Mouse (Mus musculus): ENCODE results near the gene Pik3r6. TPM values are rescaled to one million over a fixed set of nuclear protein-coding genes. Genes with fewer than 3 reads are reported as not detected.

Pik3r6 gene
- polyA plus RNA-seq, 1 experiment = 1.7 TPM

DNA sequence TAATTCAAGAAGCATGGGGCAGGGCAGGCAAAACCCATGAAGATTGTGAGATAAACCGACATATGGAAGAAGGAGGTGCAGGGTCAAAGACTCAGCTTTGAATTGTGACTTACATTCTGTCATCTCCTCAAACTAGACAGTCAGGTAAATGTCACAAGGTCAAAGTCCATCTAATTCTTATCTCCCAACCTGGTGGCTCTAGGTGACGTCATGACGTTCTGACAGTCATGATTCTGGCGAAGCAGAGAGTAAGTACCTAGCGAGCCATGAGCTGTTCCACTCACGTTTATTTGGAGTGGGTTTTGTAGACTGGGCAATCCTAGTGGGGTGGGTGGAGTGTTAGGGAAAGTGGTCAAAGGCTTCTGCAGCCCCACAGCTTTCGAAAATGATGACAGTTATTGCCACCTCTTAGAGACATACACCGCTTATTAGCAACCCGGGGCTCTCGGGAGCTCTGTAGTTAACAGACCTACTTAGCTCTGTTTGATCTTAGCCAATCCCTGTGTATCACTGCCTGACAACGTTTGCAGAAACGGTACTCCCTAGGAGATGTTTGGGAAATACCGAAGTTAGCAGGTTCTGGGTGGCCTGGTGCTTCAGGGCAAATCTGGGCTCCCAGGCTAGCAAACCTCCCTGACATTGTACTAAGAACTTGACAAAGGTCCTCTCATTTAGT lies 61.7 kb downstream of the Pik3r6 start:
- Histone ChIP-seq H3K4me1 (ENCODE audit: control insufficient read depth, insufficient read depth, insufficient read length, low read length) (no peaks in the 10 kb centered on the region), H3K27ac (replicated peaks; ENCODE audit: low read depth, low read length) (no peak overlapping the region), H3K4me3 (ENCODE audit: insufficient read depth, low read depth, low read length) (no peak overlapping the region)

DNA sequence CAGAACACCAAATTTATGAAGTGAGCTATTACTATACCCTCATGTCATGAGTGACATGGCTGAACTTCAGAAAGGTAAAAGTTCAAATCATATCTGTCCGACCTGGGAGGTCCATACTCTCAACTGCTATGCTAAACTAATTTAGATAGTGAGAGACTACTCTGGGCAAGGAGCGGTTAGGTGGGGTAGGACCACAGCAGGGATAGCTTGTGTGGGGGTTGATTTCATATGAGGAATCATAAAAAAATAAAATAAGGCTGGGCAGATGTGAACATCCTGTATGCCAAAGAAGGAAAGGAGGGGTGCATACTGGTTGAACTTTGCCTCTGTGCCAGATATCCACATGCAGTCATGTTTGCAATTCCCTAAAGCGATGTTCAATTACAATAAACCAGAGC lies 62.2 kb downstream of the Pik3r6 start:
- Histone ChIP-seq H3K27ac (replicated peaks; ENCODE audit: low read depth, low read length) (no peak overlapping the region), H3K4me3 (ENCODE audit: insufficient read depth, low read depth, low read length) (no peak overlapping the region), H3K4me1 (ENCODE audit: control insufficient read depth, insufficient read depth, insufficient read length, low read length) (no peaks in the 10 kb centered on the region)

DNA sequence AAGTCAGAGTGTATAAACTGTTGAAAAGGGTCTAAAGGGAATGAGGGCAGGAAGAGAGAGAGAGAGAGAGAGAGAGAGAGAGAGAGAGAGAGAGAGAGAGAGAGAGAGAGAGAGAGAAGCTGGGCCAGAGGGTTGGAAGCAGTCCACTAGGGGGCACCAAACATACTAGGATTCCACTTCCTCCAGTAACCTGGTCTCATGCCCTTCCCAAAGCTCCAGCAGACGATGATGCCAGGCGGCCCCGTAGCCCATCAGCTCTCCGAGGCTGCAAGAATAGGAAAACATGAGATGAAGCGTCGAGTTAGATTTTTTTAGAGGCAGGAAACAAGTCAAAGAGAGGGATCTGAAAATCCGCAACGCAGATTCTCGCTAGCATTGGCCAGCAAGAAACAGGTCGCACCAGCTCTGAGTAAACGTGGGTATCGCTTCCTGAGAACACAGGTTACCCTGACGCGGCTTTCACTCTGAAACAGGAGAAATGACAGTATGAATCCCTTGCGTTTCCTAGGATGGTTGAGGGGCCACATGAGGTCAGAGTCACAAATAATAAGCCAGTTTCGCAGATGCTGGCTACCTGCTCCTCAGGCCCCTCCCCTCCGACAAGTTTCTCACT lies 63.7 kb downstream of the Pik3r6 start:
- Histone ChIP-seq H3K4me3 (ENCODE audit: insufficient read depth, low read depth, low read length) (no peak overlapping the region), H3K27ac (replicated peaks; ENCODE audit: low read depth, low read length) (no peak overlapping the region), H3K4me1 (ENCODE audit: control insufficient read depth, insufficient read depth, insufficient read length, low read length) (no peaks in the 10 kb centered on the region)

DNA sequence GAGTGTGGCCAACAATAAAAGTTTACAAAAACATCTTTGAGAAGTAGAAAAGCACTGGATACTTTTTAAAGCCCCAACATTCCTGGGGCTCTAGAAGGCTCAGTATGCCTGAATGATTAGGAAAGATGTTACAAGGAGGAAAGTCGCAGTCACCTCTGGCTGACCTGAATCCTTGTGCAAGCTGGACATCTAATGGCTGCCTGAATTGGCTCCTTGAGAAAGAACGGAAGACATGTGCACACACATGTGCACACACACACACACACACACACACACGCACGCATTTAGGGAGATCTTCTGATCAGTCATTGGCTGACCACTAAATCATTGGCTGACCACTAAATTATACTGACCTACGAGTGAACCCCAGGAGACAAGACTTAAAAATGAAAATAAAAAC lies 68.0 kb downstream of the Pik3r6 start:
- no peak overlapping the region for H3K27ac ChIP-seq (replicated peaks; ENCODE audit: low read depth, low read length)
- no peaks in the 10 kb centered on the region for H3K4me1 ChIP-seq (ENCODE audit: control insufficient read depth, insufficient read depth, insufficient read length, low read length)
- no peak overlapping the region for H3K4me3 ChIP-seq (ENCODE audit: insufficient read depth, low read depth, low read length)

DNA sequence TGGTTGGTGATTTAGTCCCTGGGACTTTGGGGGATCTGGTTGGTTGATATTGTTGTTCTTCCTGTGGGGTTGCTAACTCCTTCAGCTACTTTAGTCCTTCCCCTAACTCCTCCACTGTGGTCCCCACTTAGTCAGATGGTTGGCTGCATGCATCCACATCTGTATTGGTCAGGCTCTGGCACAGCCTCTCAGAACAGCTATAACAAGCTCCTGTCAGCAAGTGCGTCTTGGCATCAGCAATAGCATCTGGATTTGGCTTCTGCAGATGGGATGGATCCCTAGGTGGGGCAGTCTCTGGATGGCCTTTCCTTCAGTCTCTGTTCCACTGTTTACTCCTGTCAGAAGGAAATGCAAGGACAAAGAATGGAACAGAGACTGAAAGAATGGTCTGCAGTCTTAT lies 74.3 kb downstream of the Pik3r6 start:
- no peak overlapping the region for H3K4me3 ChIP-seq (ENCODE audit: insufficient read depth, low read depth, low read length)
- H3K4me1 ChIP-seq (ENCODE audit: control insufficient read depth, insufficient read depth, insufficient read length, low read length) = no peaks in the 10 kb centered on the region
- H3K27ac ChIP-seq (replicated peaks; ENCODE audit: low read depth, low read length) = no peak overlapping the region

DNA sequence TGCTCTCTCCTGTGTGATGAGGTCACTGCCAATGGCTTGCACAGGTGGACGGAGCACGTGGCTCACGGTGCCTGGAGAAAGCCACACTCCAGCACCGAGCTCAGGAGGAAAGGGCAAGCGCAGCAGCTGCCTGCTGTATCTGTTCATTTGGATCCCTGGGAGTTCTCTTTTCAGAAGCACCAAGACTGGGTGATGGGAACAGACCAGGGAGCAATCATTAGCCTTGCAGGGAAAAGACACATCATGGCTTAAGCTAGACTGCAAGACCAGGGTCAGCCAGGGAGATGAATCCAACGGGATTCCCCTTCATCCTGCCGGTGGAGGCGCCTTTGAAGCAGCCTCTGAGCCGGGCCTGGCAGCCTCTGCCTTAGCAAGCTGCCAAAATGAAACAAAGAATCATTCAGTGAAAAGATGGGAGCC lies 76.7 kb downstream of the Pik3r6 start:
- Histone ChIP-seq H3K27ac (replicated peaks; ENCODE audit: low read depth, low read length) (no peak overlapping the region), H3K4me1 (ENCODE audit: control insufficient read depth, insufficient read depth, insufficient read length, low read length) (no peaks in the 10 kb centered on the region), H3K4me3 (ENCODE audit: insufficient read depth, low read depth, low read length) (no peak overlapping the region)

DNA sequence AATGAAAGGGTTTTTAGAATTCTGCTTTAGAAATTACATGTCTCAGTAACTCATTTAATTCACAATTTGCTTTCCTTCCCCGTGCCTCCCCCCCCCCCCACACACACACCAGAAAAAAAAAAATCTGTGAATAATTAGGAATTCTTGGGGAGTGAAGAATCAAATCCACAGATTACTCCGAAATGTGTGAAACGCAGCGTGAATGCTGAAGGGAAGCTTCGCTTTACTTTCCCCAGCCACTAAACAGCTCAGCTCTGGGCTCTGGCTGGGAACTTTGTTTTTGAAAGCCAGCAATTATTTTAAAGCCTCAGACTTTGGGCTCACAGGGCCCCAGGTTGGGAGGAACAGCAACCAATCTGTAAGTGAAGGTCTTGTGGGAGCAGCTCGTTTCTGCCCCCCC lies 77.7 kb downstream of the Pik3r6 start:
- H3K4me1 ChIP-seq (ENCODE audit: control insufficient read depth, insufficient read depth, insufficient read length, low read length) = no peaks in the 10 kb centered on the region
- no peak overlapping the region for H3K27ac ChIP-seq (replicated peaks; ENCODE audit: low read depth, low read length)
- no peak overlapping the region for H3K4me3 ChIP-seq (ENCODE audit: insufficient read depth, low read depth, low read length)

DNA sequence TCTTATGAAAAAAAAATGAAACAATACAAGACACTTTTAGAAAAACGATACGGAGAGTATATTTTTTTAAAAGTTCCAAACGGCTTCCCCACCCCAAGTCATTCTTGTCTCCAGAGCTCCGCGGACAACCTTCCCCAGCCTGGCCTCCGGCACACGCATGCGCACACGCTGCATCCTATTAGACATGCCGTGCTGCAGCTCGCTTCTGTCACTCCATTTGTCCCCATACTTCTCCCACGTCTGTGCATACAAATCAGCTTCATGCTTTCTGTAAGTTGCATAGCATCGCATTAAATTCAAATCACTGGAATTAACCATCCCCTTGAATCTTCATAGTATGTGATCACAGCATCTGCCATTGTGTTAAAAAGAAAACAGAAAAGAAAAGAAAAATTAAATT lies 80.4 kb downstream of the Pik3r6 start:
- Histone ChIP-seq H3K4me1 (ENCODE audit: control insufficient read depth, insufficient read depth, insufficient read length, low read length) (no peaks in the 10 kb centered on the region), H3K27ac (replicated peaks; ENCODE audit: low read depth, low read length) (no peak overlapping the region)

DNA sequence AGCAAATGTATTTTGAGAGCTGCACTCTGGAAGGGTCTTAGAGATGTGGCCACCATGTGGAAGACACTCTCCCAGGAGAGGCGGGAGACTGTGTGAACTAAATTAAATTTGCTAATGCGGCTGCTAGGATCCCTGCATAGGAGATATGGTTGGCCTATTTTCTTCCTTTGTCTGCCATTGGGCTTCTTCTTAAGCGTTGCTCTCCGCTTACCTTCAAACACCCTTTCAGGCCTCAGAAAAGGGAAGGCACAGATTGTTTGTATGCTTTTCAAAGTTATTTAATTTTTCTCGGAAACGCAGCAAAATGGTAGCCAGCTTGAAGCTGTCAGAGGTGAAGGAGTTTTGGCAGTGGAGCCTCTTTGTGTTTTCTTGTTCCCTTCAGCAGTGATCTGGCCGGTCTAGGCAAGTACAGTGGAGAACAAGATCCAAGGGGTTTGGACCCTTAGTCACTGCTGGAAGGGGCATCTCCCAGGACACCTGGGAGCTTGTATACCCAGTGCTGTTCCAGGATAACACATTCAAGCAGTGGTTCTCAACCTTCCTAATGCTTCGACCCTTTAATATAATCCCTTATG lies 81.2 kb downstream of the Pik3r6 start:
- H3K27ac ChIP-seq (replicated peaks; ENCODE audit: low read depth, low read length) = no peak overlapping the region

More for the DNA sequence above, 80.4 kb downstream of the Pik3r6 start:
- no peak overlapping the region for H3K4me3 ChIP-seq (ENCODE audit: insufficient read depth, low read depth, low read length)

DNA sequence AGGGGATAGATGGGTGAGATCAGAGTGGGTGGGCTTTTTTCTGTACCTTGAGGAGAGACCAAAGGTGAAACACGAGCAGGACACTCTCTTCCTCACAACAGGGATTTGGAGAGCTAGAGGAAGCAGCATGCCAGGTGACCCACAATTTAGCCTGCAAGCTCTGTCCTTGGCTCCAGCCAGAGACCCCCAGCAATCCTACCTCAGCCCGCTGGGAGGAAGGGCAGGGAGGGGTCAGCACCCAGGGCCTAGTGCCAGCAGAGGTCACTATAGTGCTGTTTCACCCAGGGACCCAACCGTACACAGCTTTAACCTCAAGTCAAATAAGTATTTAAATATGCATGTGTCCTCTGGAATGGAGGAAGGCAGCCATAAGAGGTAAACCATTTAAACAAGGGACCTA lies 83.1 kb downstream of the Pik3r6 start:
- H3K4me3 ChIP-seq (ENCODE audit: insufficient read depth, low read depth, low read length) = no peak overlapping the region

More for the DNA sequence above, 81.2 kb downstream of the Pik3r6 start:
- Histone ChIP-seq H3K4me3 (ENCODE audit: insufficient read depth, low read depth, low read length) (no peak overlapping the region), H3K4me1 (ENCODE audit: control insufficient read depth, insufficient read depth, insufficient read length, low read length) (no peaks in the 10 kb centered on the region)

DNA sequence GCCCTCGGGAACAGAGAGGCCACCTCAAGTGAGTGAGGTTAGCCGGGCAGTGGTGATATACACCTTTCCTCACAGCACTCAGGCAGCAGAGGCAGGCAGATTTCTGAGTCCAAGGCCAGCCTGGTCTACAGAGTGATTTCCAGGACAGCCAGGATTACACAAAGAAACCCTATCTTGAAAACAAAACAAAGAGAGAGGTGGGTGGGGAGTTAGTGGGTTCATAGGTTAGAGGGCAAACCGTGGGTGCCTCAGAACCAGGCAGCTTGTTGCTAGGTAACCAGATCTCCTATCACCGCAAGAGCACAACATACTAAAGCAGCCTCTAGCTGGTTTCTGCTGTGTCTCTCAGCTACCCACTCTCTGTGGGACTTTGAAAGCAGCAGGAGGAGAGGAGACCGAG lies 83.9 kb downstream of the Pik3r6 start, which contains the start of gene Ccdc42:
TSS of gene Ccdc42 (plus strand) at position 301 of the 400 bp plus-strand sequence.
- H3K4me1 ChIP-seq (ENCODE audit: control insufficient read depth, insufficient read depth, insufficient read length, low read length) = no peaks in the 10 kb centered on the region
- no peak within 1 kb of the TSS for H3K27ac ChIP-seq (replicated peaks; ENCODE audit: low read depth, low read length)
- no peak within 1 kb of the TSS for H3K4me3 ChIP-seq (ENCODE audit: insufficient read depth, low read depth, low read length)

More for the DNA sequence above, 83.1 kb downstream of the Pik3r6 start:
- H3K4me1 ChIP-seq (ENCODE audit: control insufficient read depth, insufficient read depth, insufficient read length, low read length) = no peaks in the 10 kb centered on the region
- no peak overlapping the region for H3K27ac ChIP-seq (replicated peaks; ENCODE audit: low read depth, low read length)

DNA sequence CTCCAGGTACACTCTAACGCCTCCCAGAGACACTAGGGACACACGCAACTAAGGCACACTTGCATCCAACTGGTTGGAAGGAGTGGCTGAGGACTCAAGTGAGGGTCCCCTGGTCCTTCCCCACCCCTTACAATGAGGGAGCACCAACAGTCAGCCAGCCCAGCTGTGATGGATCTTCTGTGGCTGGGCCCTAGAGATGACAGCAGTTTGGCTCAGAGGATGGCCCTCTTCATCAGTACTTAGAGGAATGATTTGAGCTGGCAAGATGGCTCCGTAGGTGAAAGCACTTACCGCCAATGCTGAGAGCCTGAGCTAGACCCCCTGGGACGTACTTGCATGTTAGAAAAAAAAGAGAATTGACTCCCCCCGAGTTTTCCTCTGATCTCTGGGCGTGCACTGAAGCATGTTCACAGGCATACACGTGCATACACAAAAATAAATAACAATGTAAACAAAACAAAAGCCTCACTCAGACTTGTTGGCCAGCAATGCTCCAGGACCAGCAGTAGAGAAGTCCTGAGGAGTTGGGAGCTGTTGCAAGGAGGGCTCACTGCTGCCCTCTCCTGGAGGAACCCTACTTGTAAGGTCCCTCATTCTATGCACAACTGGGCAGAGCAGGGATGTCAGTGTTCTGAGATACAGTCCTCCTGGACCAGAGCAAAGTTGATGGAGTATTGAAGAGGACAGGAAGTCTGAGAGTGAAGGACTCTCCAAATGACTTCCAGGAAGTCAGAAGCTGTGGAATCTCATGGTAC lies 86.4 kb downstream of the Pik3r6 start:
- H3K4me1 ChIP-seq (ENCODE audit: control insufficient read depth, insufficient read depth, insufficient read length, low read length) = 0 out of 2 replicates have a peak, but pooled peaks cover 5% of the 10 kb centered on the region
- no peak overlapping the region for H3K27ac ChIP-seq (replicated peaks; ENCODE audit: low read depth, low read length)
- H3K4me3 ChIP-seq (ENCODE audit: insufficient read depth, low read depth, low read length) = no peak overlapping the region

DNA sequence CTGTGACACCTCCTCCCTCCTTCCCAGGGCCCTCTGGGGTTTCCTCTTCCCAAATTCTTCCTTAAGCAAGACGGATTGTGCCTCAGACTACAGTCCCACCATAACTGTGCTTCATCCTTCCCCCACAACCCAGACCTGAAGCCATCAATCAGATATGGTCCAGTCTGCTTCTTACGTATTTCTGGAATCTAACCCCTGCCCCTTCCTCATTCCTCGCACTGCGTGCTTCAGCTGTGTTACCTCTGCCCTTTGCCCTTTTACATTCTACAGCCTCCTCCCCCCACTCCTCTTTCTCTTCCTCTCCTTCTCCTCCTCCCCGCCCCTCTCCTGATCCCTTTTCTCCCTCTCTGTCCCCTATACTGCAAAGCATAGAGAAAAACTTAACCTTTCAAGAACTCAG lies 88.9 kb downstream of the Pik3r6 start:
- Histone ChIP-seq H3K4me1 (ENCODE audit: control insufficient read depth, insufficient read depth, insufficient read length, low read length) (0 out of 2 replicates have a peak, but pooled peaks cover 5% of the 10 kb centered on the region), H3K27ac (replicated peaks; ENCODE audit: low read depth, low read length) (no peak overlapping the region), H3K4me3 (ENCODE audit: insufficient read depth, low read depth, low read length) (no peak overlapping the region)

DNA sequence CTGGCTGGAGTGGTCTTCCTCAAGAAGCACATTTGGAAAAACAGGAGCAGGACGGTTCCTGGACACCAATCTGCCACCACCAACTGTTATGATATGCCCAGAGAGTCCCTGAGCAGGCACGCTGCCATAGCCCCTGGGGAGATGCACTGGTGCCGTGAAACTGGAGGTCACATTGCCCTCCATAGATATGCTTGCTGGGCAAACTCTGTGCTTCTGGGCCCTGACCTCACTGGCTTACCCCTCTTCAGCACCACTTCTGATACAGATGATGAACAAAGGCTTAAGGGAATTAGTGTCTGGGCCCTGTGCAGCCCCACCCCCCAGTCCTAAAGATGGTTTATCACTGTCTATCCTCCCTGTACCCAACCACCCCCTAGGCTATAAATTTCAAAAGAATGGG lies 90.4 kb downstream of the Pik3r6 start:
- H3K27ac ChIP-seq (replicated peaks; ENCODE audit: low read depth, low read length) = no peak overlapping the region

DNA sequence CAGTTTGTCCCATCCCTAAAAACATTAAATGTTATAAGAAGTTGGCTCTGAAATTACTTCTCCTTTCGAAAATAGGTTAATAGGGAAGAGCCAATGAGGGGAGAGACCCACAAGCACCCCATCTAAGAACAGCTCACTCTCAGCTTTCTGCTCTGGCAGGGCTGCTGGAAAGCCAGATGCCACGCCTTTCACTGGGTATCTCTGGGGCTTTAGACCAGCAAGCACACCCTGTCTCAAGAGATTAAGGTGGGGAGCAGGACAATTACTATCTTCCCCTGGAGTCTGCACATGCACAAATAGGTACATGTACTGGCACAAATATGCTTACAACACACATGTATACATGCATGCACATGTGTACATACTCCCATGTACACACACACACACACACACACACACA lies 95.1 kb downstream of the Pik3r6 start:
- Histone ChIP-seq H3K4me1 (ENCODE audit: control insufficient read depth, insufficient read depth, insufficient read length, low read length) (0 out of 2 replicates have a peak, but pooled peaks cover 5% of the 10 kb centered on the region), H3K4me3 (ENCODE audit: insufficient read depth, low read depth, low read length) (no peak overlapping the region), H3K27ac (replicated peaks; ENCODE audit: low read depth, low read length) (no peak overlapping the region)

More for the DNA sequence above, 90.4 kb downstream of the Pik3r6 start:
- Histone ChIP-seq H3K4me1 (ENCODE audit: control insufficient read depth, insufficient read depth, insufficient read length, low read length) (0 out of 2 replicates have a peak, but pooled peaks cover 5% of the 10 kb centered on the region), H3K4me3 (ENCODE audit: insufficient read depth, low read depth, low read length) (no peak overlapping the region)

All from brown adipose tissue, adult 24 weeks (tissue).